Comparison of ENCODE assay signal across 9 mouse cellular contexts in the genomic region with DNA sequence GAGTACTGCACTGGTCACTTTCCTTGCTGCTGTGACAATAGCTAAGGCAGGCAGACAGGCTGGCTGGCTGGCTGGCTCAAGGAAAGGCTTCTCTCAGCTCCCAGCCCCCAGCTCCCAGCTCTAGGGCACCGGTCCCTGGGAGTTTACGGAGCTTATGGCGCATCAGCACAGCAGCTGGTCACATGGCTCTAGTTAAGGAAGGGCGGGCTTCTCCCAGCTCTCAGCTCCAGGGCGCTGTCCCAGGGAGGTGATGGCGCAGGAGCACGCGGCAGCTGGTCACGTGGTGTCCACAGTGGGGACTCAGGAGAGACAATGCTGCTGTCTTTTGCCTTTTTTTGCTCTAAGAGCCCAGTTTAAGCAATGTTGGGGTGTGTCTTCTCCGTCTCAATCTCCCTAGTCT.
DNase-seq lines count a peak whose midpoint lies in the region; ATAC-seq lines count a peak whose summit lies in the region.
"Had no signal": no experiment of that assay in that cellular context is flagged by ENCODE, and none has a peak within 500 bp of the region (broad histone marks: within the 10 kb centered on the region; RNA-seq: fewer than 3 reads in every experiment).

No protein-coding gene starts in this region.

- peak; percentile 32 for DNase-seq in kidney, postnatal 10 days
- no peak for DNase-seq in kidney, adult 8-10 months
- DNase-seq in adrenal gland, postnatal 36 days: peak; percentile 17 to 23
- peak; percentile 27 for DNase-seq in forebrain, embryonic 14.5 days (ENCODE audit: low spot score)
- DNase-seq in intestine, embryonic 14.5 days (ENCODE audit: low spot score): no peak
- peak; percentile 59 for DNase-seq in midbrain, embryonic 14.5 days
- DNase-seq in thymus, postnatal 4 days: no peak
- DNase-seq in Muller cell, postnatal 12 days (ENCODE audit: inconsistent ontology term): no peak

- H3K4me3 ChIP-seq in forebrain, embryonic 14.5 days (ENCODE audit: low read depth, low read length): no peak overlapping the region
- H3K4me3 ChIP-seq in intestine, embryonic 14.5 days (ENCODE audit: low read depth, low read length): no peak overlapping the region
- 0 out of 2 replicates have a peak overlapping the region, but pooled peaks have one; percentile 4 for H3K4me3 ChIP-seq in midbrain, embryonic 14.5 days (replicated peaks; ENCODE audit: low read depth, low read length)

- H3K36me3 ChIP-seq in forebrain, embryonic 14.5 days (ENCODE audit: control insufficient read depth, insufficient read depth, low read length): no peaks in the 10 kb centered on the region
- H3K36me3 ChIP-seq in intestine, embryonic 14.5 days (ENCODE audit: control insufficient read depth, insufficient read depth, low read length): no peaks in the 10 kb centered on the region
- H3K36me3 ChIP-seq in midbrain, embryonic 14.5 days (ENCODE audit: control insufficient read depth, insufficient read depth, low read length): no peaks in the 10 kb centered on the region

- ATAC-seq in forebrain, embryonic 14.5 days: peak; percentile 44; the same call in 1 of the 2 replicates
- ATAC-seq in intestine, embryonic 14.5 days (replicated peaks; ENCODE audit: low FRiP score, low TSS enrichment, low read depth): peak; percentile 63; the same call in 1 of the 2 replicates
- ATAC-seq in midbrain, embryonic 14.5 days (ENCODE audit: low FRiP score, low TSS enrichment): peak; percentile 68
- ATAC-seq: Patski had no signal

- no peaks in the 10 kb centered on the region for H3K9me3 ChIP-seq in forebrain, embryonic 14.5 days (replicated peaks; ENCODE audit: control insufficient read depth, low read length)
- no peaks in the 10 kb centered on the region for H3K9me3 ChIP-seq in intestine, embryonic 14.5 days (ENCODE audit: control insufficient read depth, low read length)
- H3K9me3 ChIP-seq in midbrain, embryonic 14.5 days (ENCODE audit: control insufficient read depth, low read length): no peaks in the 10 kb centered on the region

- 0 out of 2 replicates have a peak, but pooled peaks cover 3% of the 10 kb centered on the region for H3K4me1 ChIP-seq in forebrain, embryonic 14.5 days (ENCODE audit: control insufficient read depth, insufficient read depth, low read length)
- H3K4me1 ChIP-seq in intestine, embryonic 14.5 days (replicated peaks; ENCODE audit: control insufficient read depth, insufficient read depth, low read length): peaks cover 5% of the 10 kb centered on the region
- 0 out of 2 replicates have a peak, but pooled peaks cover 3% of the 10 kb centered on the region for H3K4me1 ChIP-seq in midbrain, embryonic 14.5 days (ENCODE audit: control insufficient read depth, insufficient read depth, low read length)

- WGBS in forebrain, embryonic 14.5 days: 25% methylated on average over 10 of the region's 10 CpGs
- 35% methylated on average over 10 of the region's 10 CpGs for WGBS in intestine, embryonic 14.5 days
- 29% methylated on average over 10 of the region's 10 CpGs for WGBS in midbrain, embryonic 14.5 days

- no peak overlapping the region for H3K9ac ChIP-seq in forebrain, embryonic 14.5 days (ENCODE audit: low read length)
- no peak overlapping the region for H3K9ac ChIP-seq in intestine, embryonic 14.5 days (ENCODE audit: low read length)
- H3K9ac ChIP-seq in midbrain, embryonic 14.5 days (replicated peaks; ENCODE audit: low read length): 0 out of 2 replicates have a peak overlapping the region, but pooled peaks have one; percentile 24

- H3K27me3 ChIP-seq in forebrain, embryonic 14.5 days (replicated peaks; ENCODE audit: control insufficient read depth, insufficient read depth, low read length): no peaks in the 10 kb centered on the region
- H3K27me3 ChIP-seq in intestine, embryonic 14.5 days (replicated peaks; ENCODE audit: control insufficient read depth, insufficient read depth, low read length): no peaks in the 10 kb centered on the region
- no peaks in the 10 kb centered on the region for H3K27me3 ChIP-seq in midbrain, embryonic 14.5 days (ENCODE audit: control insufficient read depth, insufficient read depth, low read length)
- H3K27me3 ChIP-seq: Patski had no signal

- no peak overlapping the region for H3K27ac ChIP-seq in forebrain, embryonic 14.5 days (ENCODE audit: low read depth, low read length)
- no peak overlapping the region for H3K27ac ChIP-seq in intestine, embryonic 14.5 days (ENCODE audit: low read depth)
- no peak overlapping the region for H3K27ac ChIP-seq in midbrain, embryonic 14.5 days (replicated peaks; ENCODE audit: low read depth, low read length)

- peak overlapping the region; percentile 33 for H3K4me2 ChIP-seq in forebrain, embryonic 14.5 days (ENCODE audit: low read length)
- peak overlapping the region; percentile 30 for H3K4me2 ChIP-seq in intestine, embryonic 14.5 days (ENCODE audit: low read length)
- H3K4me2 ChIP-seq in midbrain, embryonic 14.5 days (ENCODE audit: low read length): peak overlapping the region; percentile 44

Comparison
In these comparisons a context has a peak if more than half of its experiments do, and no peak if none do; other contexts are left out.
1. DNase-seq: peak in kidney, postnatal 10 days (single experiment), adrenal gland, postnatal 36 days (2 of 2), forebrain, embryonic 14.5 days (single experiment) and midbrain, embryonic 14.5 days (single experiment); none in kidney, adult 8-10 months (0 of 2), intestine, embryonic 14.5 days (single experiment), thymus, postnatal 4 days (single experiment) and Muller cell, postnatal 12 days (single experiment).
2. Peak in every context shown above with its lines, with median percentiles within 50 percentile points of each other: ATAC-seq and H3K4me2 ChIP-seq.